Mouse (Mus musculus) macrophage (primary cell): ENCODE results near the gene Rasl12. TPM values are rescaled to one million over a fixed set of nuclear protein-coding genes. Genes with fewer than 3 reads are reported as not detected.

Source experiments
- H3K27ac ChIP-seq: fragments of 350-480 bp; formaldehyde crosslinking; 2 replicates; pipeline ENCODE4 v1.9.0; 2021
- H3K36me3 ChIP-seq: fragments of 350-480 bp; formaldehyde crosslinking; 2 replicates; pipeline ENCODE4 v1.9.0; 2021; ENCODE audit errors: inconsistent target
- H3K4me3 ChIP-seq: fragments of 350-480 bp; formaldehyde crosslinking; 2 replicates; pipeline ENCODE4 v1.9.0; 2021; ENCODE audit errors: inconsistent target
- H3K79me2 ChIP-seq: fragments of 350-480 bp; formaldehyde crosslinking; 2 replicates; pipeline ENCODE4 v1.9.0; 2021; ENCODE audit errors: inconsistent target
- WGBS: methylation state at CpG from one replicate; pipeline ENCODE4 v1.1.7; 2026; ENCODE audit warnings: inconsistent platforms; ENCODE audit not compliant: missing documents; 5-methylcytosine and 5-hydroxymethylcytosine counted together
- polyA plus RNA-seq: library from polyadenylated mRNA; stranded (reverse); fragments of 250-400 nt; gene quantifications from 3 replicates; pipeline ENCODE4 v1.2.4, GENCODE M21; 2018; ENCODE audit warnings: inconsistent platforms
- total RNA-seq, 78 experiments: library from RNA; depleted of rRNA; stranded (reverse); fragments of 250-400 nt; gene quantifications; 1 replicate in 9 of 78; 2 replicates in 24 of 78; 3 replicates in 43 of 78; 4 replicates in 2 of 78; pipeline ENCODE4 v1.2.4; 2018; ENCODE audit warnings: inconsistent platforms in 56 of 78

Gene Rasl12
- total RNA-seq (2018; cell fraction: chromatin; rRNA removed), result under 1 TPM in 1 of 26 experiments, not detected in 25; 0.28 TPM
- not detected for total RNA-seq (2018; cell fraction: cytosol; rRNA removed)
- not detected for total RNA-seq (2018; cell fraction: nucleus; rRNA removed)
- polyA plus RNA-seq, result not detected in 3 replicates

DNA sequence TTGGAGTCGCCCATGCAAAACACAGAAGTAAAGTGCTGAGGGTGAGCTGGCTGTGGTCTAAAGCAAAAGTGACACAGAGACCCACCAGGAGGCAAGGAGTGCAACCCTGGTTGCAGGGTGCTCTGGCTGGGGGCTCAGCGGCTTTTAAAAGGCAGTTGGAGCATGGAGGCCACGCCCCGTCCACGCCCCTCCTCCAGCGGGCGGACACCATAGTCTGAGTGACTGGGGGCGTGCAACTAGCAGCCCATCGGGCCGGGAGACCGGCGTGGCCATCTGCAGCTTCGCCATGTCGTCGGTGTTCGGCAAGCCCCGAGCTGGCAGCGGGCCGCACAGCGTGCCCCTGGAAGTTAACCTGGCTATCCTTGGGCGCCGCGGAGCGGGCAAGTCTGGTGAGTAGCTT lies at the start of gene Rasl12:
TSS of gene Rasl12 (plus strand) at position 228 of the 400 bp plus-strand sequence.
- WGBS, result 1% methylated on average over 24 of the region's 24 CpGs
- H3K36me3 ChIP-seq, result no peaks in the 10 kb centered on the region
- no peak within 1 kb of the TSS for H3K27ac ChIP-seq
- no peak within 1 kb of the TSS for H3K4me3 ChIP-seq
- H3K79me2 ChIP-seq, result no peaks in the 10 kb centered on the region

DNA sequence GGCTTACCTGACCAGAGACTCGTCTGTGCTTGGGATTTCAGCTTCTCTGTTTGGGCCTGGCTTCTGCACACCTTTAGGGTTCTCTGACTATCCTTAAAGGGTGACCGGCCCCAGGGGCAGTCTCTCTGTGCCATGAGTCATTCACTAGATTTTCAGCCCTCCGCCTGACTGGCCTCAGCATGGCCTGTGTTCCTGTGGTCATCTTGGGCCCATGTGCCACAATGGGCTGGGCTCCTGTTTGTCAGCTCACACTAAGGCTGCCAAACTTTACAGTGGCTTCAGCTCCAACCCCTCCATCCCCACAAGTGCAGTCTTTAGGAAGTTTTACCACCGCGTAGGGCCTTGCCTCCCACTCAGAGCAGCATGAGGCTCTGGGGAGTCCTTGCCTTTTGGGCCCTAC lies 45.1 kb upstream of the Rasl12 start:
- H3K4me3 ChIP-seq, result no peak overlapping the region
- WGBS, result 97% methylated on average over 5 of the region's 5 CpGs
- peaks cover 24% of the 10 kb centered on the region for H3K36me3 ChIP-seq
- H3K27ac ChIP-seq, result no peak overlapping the region
- peaks cover 78% of the 10 kb centered on the region for H3K79me2 ChIP-seq

DNA sequence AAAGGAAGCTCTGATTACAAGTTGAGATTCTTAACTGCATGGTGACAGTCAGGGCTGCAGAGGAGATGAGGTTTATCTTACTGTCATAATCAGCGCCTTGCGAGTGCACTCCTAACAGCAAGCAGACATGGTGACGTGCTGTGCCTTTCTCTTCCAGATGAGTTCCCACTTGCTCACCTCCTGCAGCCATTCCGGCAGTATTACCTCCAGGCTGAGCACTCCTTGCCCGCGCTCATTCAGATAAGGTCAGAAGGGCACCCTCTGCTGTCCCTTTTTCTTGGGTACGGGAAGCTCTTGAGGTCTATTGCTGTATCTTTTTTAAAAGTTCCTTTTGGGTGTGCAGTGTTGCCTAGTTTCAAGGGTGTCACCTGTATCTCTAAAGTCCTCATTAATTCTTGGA lies 41.7 kb upstream of the Rasl12 start:
- Histone ChIP-seq H3K79me2 (peaks cover 46% of the 10 kb centered on the region), H3K36me3 (peaks cover 55% of the 10 kb centered on the region), H3K4me3 (no peak overlapping the region), H3K27ac (no peak overlapping the region)
- 93% methylated on average over 5 of the region's 7 CpGs for WGBS

DNA sequence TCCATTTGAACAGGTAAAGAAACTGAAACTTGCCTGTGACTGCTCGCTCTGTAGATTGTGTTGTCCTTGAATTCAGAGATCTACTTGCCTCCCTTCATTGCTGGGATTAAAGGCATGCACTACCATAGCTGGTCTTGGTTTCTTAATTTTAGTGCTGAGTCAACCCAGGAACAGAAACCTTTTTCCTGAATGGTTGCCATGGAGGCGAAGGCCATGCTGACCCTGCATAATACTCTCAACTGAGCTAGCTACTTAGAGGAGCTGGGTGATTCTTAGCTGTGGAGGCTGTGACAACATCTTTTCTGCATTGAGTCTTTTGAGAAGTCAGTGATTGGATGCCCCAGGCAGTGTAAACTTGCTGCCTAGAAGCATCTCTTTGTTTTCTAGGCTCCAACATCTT lies 41.3 kb upstream of the Rasl12 start:
- Histone ChIP-seq H3K4me3 (no peak overlapping the region), H3K27ac (no peak overlapping the region), H3K36me3 (peaks cover 58% of the 10 kb centered on the region), H3K79me2 (peaks cover 41% of the 10 kb centered on the region)
- 81% methylated on average over 2 of the region's 2 CpGs for WGBS

DNA sequence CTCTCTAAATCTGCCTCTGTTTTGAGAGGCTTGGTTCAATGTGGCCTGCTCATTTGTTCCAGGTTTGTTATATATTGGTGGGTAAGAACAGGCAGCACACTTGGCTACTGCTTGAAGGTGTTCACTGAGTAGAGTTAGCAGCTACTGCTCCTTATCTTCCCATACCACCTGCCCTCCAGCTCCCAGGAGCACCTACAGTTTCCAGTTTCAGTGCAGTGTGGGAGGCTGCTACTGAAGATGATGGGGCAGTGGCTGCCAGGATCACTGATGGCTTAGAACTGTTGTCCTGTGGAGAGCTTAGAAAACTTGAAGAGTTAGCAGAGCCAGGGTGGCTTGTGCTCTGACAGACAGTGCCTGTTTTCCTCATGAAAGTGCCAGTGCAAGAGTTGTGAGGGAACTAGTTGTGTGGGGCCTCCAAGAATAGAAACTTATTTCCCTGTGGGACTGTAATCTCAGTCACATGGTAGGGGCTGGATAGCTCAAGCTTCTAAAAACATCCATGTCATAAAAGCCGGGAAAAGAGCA lies 39.3 kb upstream of the Rasl12 start:
- WGBS, result 83% methylated on average over 1 of the region's 1 CpGs
- Histone ChIP-seq H3K4me3 (no peak overlapping the region), H3K27ac (0 out of 2 replicates have a peak overlapping the region, but pooled peaks have one; percentile 10), H3K36me3 (peaks cover 58% of the 10 kb centered on the region), H3K79me2 (peaks cover 21% of the 10 kb centered on the region)

DNA sequence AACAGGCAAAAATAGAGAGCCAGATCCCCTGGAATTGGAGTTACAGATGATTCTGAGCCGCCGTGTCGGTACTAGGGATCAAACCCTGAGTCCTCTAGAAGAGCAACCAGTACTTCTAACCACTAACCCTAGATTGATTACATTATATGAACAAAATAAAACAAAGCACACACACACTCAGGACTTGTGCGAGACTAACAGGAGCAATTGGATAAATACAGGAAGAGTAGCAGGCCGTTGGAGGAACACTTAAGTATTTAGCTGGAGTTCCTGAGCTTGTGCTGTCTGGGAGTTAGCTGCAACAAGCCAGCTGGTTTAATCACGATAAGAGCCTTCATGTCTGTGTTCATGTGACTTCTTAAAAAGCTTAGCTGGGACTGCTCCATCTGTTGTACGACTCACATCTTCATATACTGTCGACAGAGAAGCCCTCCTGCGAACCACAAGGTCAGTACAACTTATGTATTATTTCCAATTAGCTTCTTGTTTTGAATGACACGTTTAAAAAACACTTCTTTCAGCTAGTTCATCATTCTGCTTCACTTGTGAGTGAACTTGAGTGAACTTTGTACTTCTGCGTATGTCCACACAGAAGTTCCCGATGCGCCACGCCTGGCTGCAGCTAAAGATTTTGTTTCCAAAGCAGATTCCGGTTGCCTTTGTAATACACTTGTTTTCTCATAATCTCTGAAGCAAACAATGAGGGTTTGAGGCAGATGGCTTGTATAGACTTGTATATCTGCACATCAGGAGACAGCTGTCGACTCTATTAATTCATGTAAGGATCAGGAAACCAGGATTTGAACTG lies 37.5 kb upstream of the Rasl12 start, which contains the start of gene Ubap1l:
TSS of gene Ubap1l (plus strand) at position 401 of the 808 bp plus-strand sequence.
- H3K4me3 ChIP-seq, result no peak within 1 kb of the TSS
- peaks cover 3% of the 10 kb centered on the region; the same call in 1 of the 2 replicates for H3K79me2 ChIP-seq
- H3K36me3 ChIP-seq, result peaks cover 46% of the 10 kb centered on the region
- 95% methylated on average over 16 of the region's 16 CpGs for WGBS
- H3K27ac ChIP-seq, result no peak within 1 kb of the TSS

DNA sequence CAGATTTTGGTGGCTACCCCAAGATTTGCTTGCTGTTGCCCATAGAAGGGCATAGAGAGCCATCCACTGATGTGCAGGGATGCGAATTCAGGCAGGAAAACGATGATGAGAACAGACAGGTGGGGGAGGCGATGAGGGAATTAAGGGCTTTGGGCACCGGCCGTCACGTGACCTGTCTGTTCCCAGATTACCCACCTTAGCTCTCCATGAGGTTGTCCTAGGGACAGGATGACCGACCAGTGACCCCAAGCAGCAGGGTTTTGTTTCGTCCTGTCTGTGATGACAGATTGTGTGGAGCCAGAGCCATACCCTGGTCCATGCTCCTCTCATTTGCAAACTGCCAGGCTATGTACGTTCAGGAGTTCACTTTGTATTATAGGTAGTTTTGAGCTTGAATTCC lies 34.6 kb upstream of the Rasl12 start:
- Histone ChIP-seq H3K79me2 (no peaks in the 10 kb centered on the region), H3K36me3 (peaks cover 30% of the 10 kb centered on the region), H3K27ac (no peak overlapping the region), H3K4me3 (no peak overlapping the region)
- WGBS, result 96% methylated on average over 9 of the region's 9 CpGs

DNA sequence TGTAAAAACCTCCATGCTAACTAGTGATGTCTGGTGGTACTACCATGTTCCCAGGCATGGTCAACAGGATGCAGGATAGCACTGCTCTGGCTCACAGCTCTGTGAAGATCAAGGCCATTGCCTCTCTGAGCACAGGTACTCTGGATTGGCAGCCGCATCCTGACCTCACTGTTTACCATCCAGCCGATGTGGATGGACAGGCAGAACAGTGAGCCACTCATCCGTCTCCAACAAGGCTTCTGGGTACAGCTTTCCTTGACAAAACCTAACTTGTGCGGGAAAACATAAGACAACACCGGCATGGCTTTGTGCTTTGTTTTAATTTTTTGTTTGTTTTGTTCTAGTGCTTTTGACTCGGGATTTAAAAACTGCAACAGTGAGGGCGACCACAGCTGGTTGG lies 32.6 kb upstream of the Rasl12 start:
- H3K79me2 ChIP-seq, result no peaks in the 10 kb centered on the region
- no peak overlapping the region for H3K27ac ChIP-seq
- peaks cover 11% of the 10 kb centered on the region; the same call in 1 of the 2 replicates for H3K36me3 ChIP-seq
- 94% methylated on average over 7 of the region's 7 CpGs for WGBS
- no peak overlapping the region for H3K4me3 ChIP-seq

DNA sequence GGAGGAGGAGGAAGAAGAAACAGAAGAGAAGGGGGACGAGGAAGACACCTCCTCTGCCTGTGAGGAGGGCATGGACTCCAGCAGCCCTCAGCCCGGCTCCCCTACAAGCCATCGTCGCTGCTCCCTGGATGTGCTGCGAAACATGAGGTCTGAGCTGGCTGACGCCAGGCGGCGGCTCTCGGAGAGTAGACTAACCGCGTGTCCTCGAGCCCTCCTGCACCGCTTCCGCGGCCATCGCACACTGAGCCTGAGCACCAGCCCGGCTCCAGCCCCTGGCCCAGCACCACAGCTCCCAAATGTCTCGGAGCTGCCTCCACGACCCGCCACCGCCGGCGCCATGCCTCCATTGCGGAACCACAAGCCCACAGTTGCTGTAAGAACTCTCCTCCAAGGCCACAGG lies 26.6 kb upstream of the Rasl12 start:
- 90% methylated on average over 24 of the region's 24 CpGs for WGBS
- Histone ChIP-seq H3K36me3 (no peaks in the 10 kb centered on the region), H3K4me3 (no peak overlapping the region), H3K79me2 (no peaks in the 10 kb centered on the region), H3K27ac (no peak overlapping the region)

DNA sequence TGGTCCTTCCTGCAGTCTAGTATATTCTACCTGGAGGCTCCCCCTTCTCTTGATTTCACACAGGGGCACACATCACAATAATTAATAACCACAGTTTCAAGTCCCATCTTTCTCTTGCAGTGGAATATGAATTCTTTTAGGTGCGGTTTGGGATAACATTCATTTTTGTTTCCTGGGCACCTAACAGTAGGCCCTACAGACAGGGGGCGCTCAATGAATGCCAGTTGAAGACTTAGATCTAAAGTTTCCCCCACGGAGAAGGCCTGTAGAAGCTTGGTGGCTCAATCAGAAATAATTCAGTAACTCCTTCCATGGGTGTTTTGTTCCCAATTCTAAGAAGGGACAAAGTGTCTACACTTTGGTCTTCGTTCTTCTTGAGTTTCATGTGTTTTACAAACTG lies 25.9 kb upstream of the Rasl12 start:
- 48% methylated on average over 3 of the region's 4 CpGs for WGBS
- Histone ChIP-seq H3K79me2 (no peaks in the 10 kb centered on the region), H3K36me3 (no peaks in the 10 kb centered on the region), H3K27ac (no peak overlapping the region), H3K4me3 (no peak overlapping the region)

DNA sequence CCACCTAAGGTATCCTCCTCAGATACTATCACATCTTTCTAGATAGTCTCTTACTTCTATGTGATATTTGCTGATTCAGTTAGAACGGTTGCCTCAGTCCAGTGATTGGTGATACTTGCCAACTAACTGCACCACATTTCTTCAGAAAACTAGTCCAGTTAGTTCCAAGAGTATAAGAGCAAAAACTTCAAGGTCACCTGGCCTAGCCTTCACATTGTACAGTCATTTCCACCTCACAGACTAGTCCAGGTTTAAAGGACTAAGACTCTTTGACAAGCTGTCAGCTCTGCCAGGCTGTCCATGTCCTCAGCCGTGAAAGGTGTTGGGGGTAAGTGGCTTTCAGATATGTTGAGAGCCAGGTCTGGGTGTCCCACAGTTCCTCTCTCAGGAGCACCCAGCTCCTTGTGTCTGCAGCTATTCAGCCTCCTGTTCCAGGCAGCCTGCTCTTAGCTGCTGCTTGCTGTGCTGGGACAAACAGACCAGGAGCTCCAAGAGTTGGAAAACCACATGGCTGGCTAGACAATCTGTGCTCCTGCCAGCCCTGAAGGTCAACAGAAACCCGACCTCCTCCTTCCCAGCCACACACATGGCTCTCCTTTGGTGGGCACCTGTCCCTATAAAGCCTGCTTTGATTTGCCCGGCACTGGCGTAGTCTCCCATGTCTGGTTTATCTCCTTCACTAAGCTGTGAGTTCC lies 23.7 kb upstream of the Rasl12 start:
- no peak overlapping the region for H3K27ac ChIP-seq
- no peaks in the 10 kb centered on the region for H3K36me3 ChIP-seq
- H3K79me2 ChIP-seq, result no peaks in the 10 kb centered on the region
- WGBS, result 95% methylated on average over 5 of the region's 5 CpGs
- H3K4me3 ChIP-seq, result no peak overlapping the region

DNA sequence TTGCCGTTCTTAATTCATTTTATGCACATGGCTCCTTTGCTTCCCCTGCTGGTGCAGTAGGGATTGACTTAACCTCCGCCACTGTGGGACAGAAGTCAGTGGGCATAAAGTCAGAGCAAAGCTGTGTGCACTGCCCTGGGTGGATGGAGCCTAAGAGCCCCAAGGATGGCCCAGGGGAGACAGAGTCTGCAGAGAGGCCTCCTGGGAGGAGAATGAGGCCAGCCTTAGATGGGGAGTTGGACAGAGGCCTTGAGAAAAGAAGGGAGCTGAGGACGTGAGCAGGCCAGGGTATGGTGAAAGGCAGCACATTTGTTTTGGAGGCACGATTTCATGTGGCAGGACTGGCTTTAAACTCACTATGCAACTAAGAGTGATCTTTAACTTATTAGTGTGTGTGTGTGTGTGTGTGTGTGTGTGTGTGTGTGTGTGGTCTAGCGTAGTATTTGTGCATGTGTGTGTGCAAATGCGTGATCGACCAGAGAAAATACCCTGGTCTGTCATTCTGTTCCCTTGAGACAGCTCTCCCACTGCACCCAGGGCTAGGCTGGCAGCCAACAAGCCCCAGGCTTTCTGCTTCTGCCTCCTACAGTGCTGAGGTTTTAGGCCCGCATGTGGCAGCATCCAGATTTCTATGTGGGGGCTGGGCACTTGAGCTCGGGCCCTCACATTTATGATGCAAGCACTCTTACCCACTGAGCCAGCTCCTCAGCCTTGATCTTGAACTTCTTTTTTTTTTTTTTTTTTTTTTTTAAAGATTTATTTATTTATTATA lies 23.0 kb upstream of the Rasl12 start:
- H3K27ac ChIP-seq, result no peak overlapping the region
- 87% methylated on average over 9 of the region's 9 CpGs for WGBS
- H3K79me2 ChIP-seq, result no peaks in the 10 kb centered on the region
- no peak overlapping the region for H3K4me3 ChIP-seq
- H3K36me3 ChIP-seq, result no peaks in the 10 kb centered on the region

DNA sequence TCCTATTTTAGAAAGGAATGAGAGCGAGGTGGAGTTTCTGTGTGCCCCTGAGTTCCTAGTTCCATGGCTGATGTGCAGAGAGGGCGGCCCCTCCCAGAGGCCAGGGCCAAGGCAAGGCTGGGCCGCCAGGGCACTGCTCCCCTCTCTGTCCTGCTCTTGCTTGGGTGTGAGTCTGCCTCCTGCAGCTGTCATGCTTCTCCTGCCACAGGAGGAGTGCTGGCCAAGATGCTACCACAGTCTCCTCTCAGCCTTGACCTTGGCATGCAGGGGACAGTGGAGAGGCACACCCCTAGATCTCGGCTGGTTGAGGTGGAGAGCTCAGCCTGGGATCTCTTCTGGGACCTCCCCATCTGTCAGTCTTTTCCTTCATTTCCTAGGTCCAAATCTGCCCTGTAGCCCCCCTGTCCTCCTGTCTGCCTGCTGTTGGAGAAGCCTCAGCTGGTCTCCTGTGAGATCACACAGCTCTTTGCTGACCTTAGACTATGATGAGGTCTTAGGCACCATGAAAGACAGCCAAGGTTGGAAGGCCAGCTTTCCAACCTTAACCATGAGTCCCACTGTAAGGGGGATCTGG lies 17.2 kb upstream of the Rasl12 start:
- Histone ChIP-seq H3K79me2 (no peaks in the 10 kb centered on the region), H3K36me3 (no peaks in the 10 kb centered on the region), H3K4me3 (no peak overlapping the region), H3K27ac (no peak overlapping the region)
- WGBS, result 89% methylated on average over 4 of the region's 4 CpGs
